Mouse (Mus musculus) embryonic fibroblast, embryonic 13.5 days (primary cell): ENCODE measurements around the gene Hist1h2bg.

Experiments used
- CTCF ChIP-seq: IDR thresholded peaks from 2 replicates; pipeline ENCODE4 v1.5.1; 2011; ENCODE audit warnings: mild to moderate bottlenecking, control low read depth, low read length, moderate library complexity, borderline replicate concordance; ENCODE audit not compliant: insufficient read depth
- POLR2A ChIP-seq: IDR thresholded peaks from 2 replicates; pipeline ENCODE4 v1.6.1; 2011; ENCODE audit warnings: low read depth, mild to moderate bottlenecking, control low read depth, low read length, moderate library complexity

GRCm38 (mm10) chr13:23595185-23595584, 24.0 kb downstream of the Hist1h2bg start:
- TF ChIP-seq CTCF (no peak), POLR2A (no peak)
